Mouse (Mus musculus) v-Abl transformed pro-B cells (cell line): ENCODE results near the gene Fuz.

ENCODE experiments used
- in situ Hi-C, 2 experiments: fragments of 400-800 bp; cut with MboI; formaldehyde crosslinking; loops; one replicate each; pipeline ENCODE4 v1.15.1; 2025; ENCODE audit not compliant: unreplicated experiment in 2 of 2

The Fuz gene

GRCm38 (mm10) chr7:44871774-44872173, 24.1 kb upstream of the Fuz start:
- in situ Hi-C loops = loop anchor here in 1 of 2 experiments (25.0 kb wide), 1 partner anchor 334 kb away; the partner anchor contains the start of genes Pold1 and Spib

DNA sequence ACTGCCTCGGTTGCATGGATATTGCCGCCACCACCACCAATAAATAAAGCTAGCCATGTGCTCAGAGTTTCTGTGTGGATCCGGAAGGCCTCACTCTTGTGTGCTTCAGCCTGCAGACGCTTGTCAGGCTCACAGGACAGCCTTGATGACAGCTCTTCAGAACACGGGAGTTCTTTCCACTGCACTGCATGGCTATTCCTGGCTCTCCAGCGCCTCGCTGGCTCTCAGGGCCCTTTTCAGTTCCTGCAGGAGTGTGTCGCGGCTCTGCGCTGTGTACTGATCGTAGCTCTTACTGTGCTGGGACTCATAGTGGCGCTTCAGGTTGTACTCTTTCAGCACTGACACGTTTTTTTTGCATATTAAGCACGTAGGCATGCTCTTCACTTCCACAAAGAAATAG, 18.0 kb upstream of the Fuz start:
- in situ Hi-C loops = no loop called here

DNA sequence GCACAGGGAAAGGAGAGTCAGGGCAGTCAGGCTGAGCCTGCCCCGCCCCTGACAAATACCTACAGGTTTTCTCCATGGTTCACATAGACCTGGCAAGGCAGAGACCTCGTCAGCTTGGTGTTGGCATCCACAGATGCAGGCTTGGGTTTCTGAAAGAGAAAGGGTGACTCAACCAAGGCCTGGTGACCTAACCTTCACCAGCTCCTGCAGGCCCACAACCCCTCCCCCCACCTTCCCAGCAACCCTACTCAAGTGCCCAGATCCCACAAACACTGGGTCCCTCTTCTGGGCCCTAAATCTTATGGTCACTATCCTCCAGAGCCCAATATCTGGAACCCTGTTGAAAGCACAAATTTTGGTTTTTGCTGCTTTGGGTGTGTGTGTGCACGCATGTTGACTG, 12.8 kb upstream of the Fuz start:
- in situ Hi-C loops = no loop called here

DNA sequence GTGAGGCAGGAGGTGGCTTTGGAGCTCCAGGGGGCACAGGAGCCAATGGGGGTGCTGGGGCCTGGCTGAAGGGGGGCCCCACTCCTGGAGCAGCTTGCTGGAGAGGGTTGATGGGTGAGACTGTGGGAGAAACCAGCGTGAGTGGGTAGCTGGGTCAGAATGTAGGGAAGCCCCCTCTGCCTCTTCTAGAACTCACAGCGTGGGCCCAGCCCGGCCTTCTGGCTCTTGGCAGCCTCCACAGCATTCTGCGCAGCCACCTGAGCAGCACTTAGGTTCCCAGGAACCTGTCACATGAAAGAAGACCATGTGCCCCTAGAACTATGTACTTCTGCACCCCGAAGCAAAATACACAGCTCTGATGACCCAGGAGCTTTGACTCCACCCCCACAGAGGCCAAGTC, 11.2 kb upstream of the Fuz start:
- in situ Hi-C loops = no loop called here

DNA sequence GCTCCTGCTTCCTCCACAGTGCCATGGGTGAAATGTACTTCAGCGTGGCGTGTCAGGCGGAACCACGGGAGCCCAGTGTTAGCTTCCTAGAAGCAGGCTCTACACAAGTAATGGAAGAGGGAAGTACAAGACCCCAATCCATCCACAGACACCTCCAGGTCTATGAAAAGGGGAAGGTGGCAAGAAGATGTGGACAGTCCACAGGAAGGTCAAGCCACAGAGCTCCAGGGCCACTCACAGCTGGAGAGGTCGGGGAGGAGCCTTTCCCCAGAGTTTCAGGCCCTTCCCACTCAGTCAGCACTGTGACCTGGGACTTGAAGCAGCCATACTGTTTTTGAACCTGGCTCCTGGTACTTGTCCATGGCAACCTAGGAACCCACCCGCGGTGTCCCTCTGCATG, 8.9 kb upstream of the Fuz start:
- in situ Hi-C loops = no loop called here

- in situ Hi-C loops = no loop called here
Observed at GRCm38 (mm10) chr7:44888256-44889105, 7.4 kb upstream of the Fuz start.

DNA sequence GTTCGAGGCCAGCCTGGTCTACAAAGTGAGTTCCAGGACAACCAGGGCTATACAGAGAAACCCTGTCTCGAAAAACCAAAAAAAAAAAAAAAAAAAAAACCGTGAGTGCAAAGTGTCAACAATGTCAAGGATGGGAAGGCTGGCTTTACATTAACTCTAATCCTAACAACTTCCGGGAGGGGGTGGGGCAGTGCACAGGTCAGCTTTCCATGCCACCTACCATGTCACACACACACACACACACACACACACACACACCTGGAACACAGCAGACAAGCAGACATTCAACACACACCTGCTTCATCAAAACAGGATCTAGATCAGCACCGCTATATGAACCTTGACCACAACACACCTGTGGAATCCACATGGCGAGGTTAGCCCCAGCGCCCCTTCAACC, 5.7 kb upstream of the Fuz start:
- in situ Hi-C loops = loop anchor here in 1 of 2 experiments (10.0 kb wide), 1 partner anchor 65 kb away; no protein-coding TSS in a partner anchor

DNA sequence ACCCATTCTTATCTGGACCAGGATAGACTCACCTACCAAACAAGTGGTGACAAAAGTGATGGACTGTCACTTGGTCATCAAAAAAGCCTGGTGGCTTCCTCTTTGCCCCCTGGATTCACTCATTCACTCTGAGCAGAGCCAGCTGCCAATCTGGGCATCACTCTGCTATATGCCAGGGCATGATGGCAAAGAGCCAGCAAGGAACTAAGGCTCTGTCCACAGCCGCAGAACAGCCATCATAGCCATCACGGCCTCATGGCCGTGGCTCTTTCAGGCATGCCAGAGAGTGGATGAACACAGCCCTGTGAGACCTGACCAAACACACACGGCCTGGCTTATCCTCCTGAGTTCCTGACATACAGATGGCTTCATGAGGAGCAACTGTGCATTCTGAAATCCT, 5.1 kb upstream of the Fuz start:
- in situ Hi-C loops = loop anchor here in 1 of 2 experiments (10.0 kb wide), 1 partner anchor 64 kb away; no protein-coding TSS in a partner anchor

GRCm38 (mm10) chr7:44891611-44892010, 4.3 kb upstream of the Fuz start:
- in situ Hi-C loops = loop anchor here in 1 of 2 experiments (10.0 kb wide), 1 partner anchor 63 kb away; no protein-coding TSS in a partner anchor

GRCm38 (mm10) chr7:44892276-44892921, 3.5 kb upstream of the Fuz start, which contains the start of gene Med25:
TSS of gene Med25 (minus strand) at chr7:44892712.
- in situ Hi-C loops = loop anchor here in 1 of 2 experiments (10.0 kb wide), 1 partner anchor 62 kb away; no protein-coding TSS in a partner anchor

- in situ Hi-C loops = loop anchor here in 1 of 2 experiments (10.0 kb wide), 1 partner anchor 62 kb away; no protein-coding TSS in a partner anchor
Observed at GRCm38 (mm10) chr7:44893197-44893596, 2.7 kb upstream of the Fuz start.

DNA sequence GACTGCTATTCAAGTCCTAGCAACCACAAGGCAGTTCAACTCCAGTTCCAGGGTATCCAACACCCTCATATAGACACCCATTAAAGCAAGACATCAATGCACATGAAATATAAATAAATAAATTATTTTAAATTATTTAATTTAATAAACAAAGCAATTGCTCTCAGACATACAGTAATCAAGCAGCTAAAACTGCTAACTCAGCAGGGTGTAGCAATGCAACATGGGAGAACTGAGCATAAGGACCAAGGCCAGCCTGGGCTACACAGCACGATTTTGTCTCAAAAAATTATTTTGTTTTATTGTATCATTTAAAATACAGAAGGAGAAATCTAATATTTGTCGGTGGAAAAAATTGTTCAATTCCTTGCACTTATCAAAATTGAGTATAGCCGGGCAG, 1.7 kb upstream of the Fuz start:
- in situ Hi-C loops = loop anchor here in 1 of 2 experiments (10.0 kb wide), 1 partner anchor 61 kb away; no protein-coding TSS in a partner anchor

DNA sequence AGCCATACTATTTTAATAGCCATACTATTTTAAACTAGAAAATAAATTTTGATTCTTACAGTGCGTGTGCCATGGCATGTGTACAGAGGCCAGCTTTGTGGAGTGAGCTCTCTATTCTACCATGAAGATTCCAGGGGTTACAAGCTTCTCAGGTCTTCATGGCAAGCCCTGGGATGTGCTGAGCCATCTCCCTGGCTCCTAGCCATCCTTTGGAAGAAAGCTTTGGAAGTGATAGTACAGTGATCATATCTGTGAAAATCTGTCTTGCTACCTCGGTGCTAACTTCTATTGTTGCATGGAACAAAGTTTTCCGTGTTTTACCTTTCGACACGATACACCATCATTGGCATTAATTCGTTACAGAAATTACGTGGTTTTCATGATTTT, 680 bp upstream of the Fuz start:
- in situ Hi-C loops = loop anchor here (5.0 to 10.0 kb wide), 2 partner anchors 43 to 60 kb away; no protein-coding TSS in a partner anchor

- in situ Hi-C loops = loop anchor here (5.0 to 10.0 kb wide), 2 partner anchors 44 to 58 kb away; no protein-coding TSS in a partner anchor
Observed at GRCm38 (mm10) chr7:44896499-44896898, 620 bp downstream of the Fuz start.

- in situ Hi-C loops = loop anchor here (5.0 to 10.0 kb wide), 2 partner anchors 46 to 56 kb away; no protein-coding TSS in a partner anchor
Observed at GRCm38 (mm10) chr7:44898607-44899006, 2.7 kb downstream of the Fuz start.

DNA sequence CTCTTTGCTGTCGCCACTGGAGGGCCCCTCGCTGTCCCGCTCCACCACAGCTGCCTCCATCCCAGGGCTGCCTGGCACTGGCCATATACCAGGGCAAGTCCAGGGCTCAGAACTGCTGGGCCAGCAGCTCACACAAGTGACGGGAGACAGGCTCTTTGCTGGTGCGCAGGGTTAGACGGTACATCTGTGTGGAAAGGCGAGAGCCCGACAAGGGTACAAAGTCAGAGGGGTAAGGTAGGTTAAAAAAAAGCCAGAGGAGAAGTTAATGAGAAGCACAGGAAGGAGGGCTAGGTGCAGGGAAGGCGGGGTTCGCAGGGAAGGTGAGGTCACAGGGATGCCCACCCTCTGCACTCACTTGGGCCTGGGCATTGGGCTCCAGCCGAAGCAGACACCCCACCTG, 4.8 kb downstream of the Fuz start:
- in situ Hi-C loops = no loop called here

DNA sequence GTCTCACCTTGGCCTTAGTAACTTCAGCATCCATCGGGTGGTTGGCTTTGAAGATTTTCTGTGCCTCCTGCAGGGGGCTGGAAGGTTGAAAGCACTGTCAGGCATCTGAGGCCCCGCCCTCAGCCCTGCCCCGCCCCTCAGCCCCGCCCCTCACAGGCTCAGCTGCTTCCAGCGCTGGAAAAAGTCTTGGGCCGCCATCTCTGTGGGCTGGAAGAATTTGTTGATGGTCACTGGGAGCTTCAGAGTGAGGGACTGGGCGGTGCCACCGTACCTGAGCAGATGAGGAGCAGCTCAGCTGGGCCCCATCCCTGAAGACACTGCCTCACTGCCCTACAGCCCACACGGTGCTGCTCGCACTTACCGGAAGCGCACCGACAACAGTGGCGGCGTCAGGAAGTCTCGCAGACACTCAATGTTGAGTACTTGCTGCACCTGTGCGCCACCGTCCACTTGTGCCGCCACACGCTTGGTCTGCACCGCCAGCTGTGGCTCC, 5.4 kb downstream of the Fuz start:
- in situ Hi-C loops = no loop called here

DNA sequence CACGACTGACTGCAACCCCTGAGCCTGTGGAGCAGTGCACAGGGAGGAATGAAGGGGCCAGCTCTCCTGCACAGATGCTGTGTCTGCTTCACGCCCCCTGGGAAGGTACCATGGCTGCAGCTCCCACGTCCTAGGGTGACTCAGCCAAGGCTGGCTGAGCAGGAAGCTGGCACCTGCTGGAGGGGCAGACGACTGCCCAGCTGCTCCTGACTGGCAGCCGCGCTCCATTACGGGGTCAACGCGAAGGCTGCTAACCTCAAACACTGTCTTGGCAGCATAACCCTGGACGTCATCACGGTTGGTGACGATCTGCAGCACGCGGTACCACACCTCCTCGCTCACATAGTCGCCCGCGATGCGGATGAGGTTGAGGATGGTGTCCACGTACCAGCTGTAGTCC, 9.6 kb downstream of the Fuz start:
- in situ Hi-C loops = no loop called here

- in situ Hi-C loops = no loop called here
Observed at GRCm38 (mm10) chr7:44908706-44909476, 13.0 kb downstream of the Fuz start.

DNA sequence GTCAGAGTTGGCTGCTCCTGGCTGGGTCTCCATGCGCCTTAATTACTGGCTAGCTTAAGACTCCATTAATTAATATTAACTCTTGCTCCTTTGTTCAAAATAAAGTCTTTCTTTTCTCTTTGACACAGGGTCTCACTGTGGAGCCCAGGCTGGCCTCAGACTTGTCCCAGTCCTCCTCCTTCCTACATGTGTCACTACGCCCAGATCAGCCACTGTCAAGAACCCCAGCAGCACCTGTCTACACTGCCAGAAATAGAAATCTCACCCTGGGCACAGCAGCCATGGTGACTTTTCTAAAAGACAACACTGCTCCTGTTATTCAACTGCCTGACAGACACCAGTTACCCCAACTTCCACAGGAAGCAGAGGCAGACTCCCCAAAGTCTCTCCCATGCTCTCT, 18.5 kb downstream of the Fuz start:
- in situ Hi-C loops = no loop called here
